In genomic region chr9:116871576-116871975, GRCm38 (mm10) we compare ENCODE assay signal across 30 mouse cellular contexts.
A peak's percentile ranks its signal among the peaks of the same experiment; 100 is the strongest.
DNase-seq lines count a peak whose midpoint lies in the region; ATAC-seq and TF ChIP-seq lines count a peak whose summit lies in the region.
"Had no signal": no experiment of that assay in that cellular context is flagged by ENCODE, and none has a peak within 500 bp of the region (broad histone marks: within the 10 kb centered on the region; RNA-seq: fewer than 3 reads in every experiment).

No protein-coding gene starts in this region.

- no peaks in the 10 kb centered on the region for H3K27me3 ChIP-seq in lung, embryonic 14.5 days (ENCODE audit: insufficient read depth, low read length)
- H3K27me3 ChIP-seq in liver, embryonic 11.5 days (replicated peaks; ENCODE audit: control insufficient read depth, insufficient read depth, low read length) = no peaks in the 10 kb centered on the region
- H3K27me3 ChIP-seq in lung, embryonic 16.5 days (ENCODE audit: control insufficient read depth, insufficient read depth, low read depth, low read length) = no peaks in the 10 kb centered on the region
- H3K27me3 ChIP-seq in kidney, adult 2 months (replicated peaks; ENCODE audit: control insufficient read depth, insufficient read depth, low read length) = no peaks in the 10 kb centered on the region
- H3K27me3 ChIP-seq: embryonic facial prominence, embryonic 13.5 days; forebrain, embryonic 15.5 days; heart, embryonic 13.5 days; hindbrain, embryonic 12.5 days; neural tube, embryonic 13.5 days had no signal

- H3K4me2 ChIP-seq in lung, embryonic 14.5 days = no peak overlapping the region
- no peak overlapping the region for H3K4me2 ChIP-seq in liver, embryonic 11.5 days
- no peak overlapping the region for H3K4me2 ChIP-seq in lung, embryonic 16.5 days (ENCODE audit: low read depth, low read length)
- H3K4me2 ChIP-seq: embryonic facial prominence, embryonic 13.5 days; forebrain, embryonic 15.5 days; heart, embryonic 13.5 days; hindbrain, embryonic 12.5 days; neural tube, embryonic 13.5 days had no signal

- TF ChIP-seq POLR2A in lung, adult 2 months (IDR thresholded peaks at IDR 0.05; ENCODE audit: borderline replicate concordance, extremely low read depth, low read depth, low read length) = no peak
- no peak for TF ChIP-seq POLR2A in kidney, adult 2 months (IDR thresholded peaks at IDR 0.05; ENCODE audit: low read depth, low read length)

- no peaks in the 10 kb centered on the region; the same call in 1 of the 2 replicates for H3K36me3 ChIP-seq in lung, embryonic 14.5 days (ENCODE audit: insufficient read depth)
- H3K36me3 ChIP-seq in liver, embryonic 11.5 days (ENCODE audit: control insufficient read depth, insufficient read depth, low read length) = no peaks in the 10 kb centered on the region
- 0 out of 2 replicates have a peak, but pooled peaks cover 4% of the 10 kb centered on the region for H3K36me3 ChIP-seq in lung, embryonic 16.5 days (ENCODE audit: control insufficient read depth, insufficient read depth, low read length)
- no peaks in the 10 kb centered on the region for H3K36me3 ChIP-seq in kidney, adult 2 months (ENCODE audit: control insufficient read depth, insufficient read depth, low read length)
- H3K36me3 ChIP-seq: embryonic facial prominence, embryonic 13.5 days; forebrain, embryonic 10.5 days; forebrain, embryonic 15.5 days; hindbrain, embryonic 12.5 days; midbrain, embryonic 10.5 days; neural tube, embryonic 13.5 days had no signal

- peak; percentile 40; the same call in 1 of the 2 replicates for ATAC-seq in lung, embryonic 14.5 days (ENCODE audit: insufficient read depth)
- ATAC-seq in liver, embryonic 11.5 days (replicated peaks; ENCODE audit: low FRiP score) = no peak
- ATAC-seq in lung, embryonic 16.5 days (ENCODE audit: low read depth) = peak; percentile 58; the same call in 1 of the 2 replicates
- ATAC-seq: CD4-positive, CD25-positive, alpha-beta regulatory T cell, adult 4 months; forebrain, embryonic 15.5 days; hindbrain, postnatal 0 days; intestine, embryonic 16.5 days had no signal

- TF ChIP-seq CTCF in lung, embryonic 14.5 days (IDR thresholded peaks at IDR 0.05; ENCODE audit: low read depth) = no peak
- no peak for TF ChIP-seq CTCF in lung, adult 2 months (IDR thresholded peaks at IDR 0.05; ENCODE audit: insufficient read depth, low read length)
- no peak for TF ChIP-seq CTCF in kidney, adult 2 months (conservative IDR thresholded peaks at IDR 0.05; ENCODE audit: insufficient read depth, insufficient read length, low read depth, low read length)

- no peaks in the 10 kb centered on the region for H3K9me3 ChIP-seq in lung, embryonic 14.5 days (ENCODE audit: low read depth, low read length)
- peaks cover 3% of the 10 kb centered on the region; the same call in 1 of the 2 replicates for H3K9me3 ChIP-seq in liver, embryonic 11.5 days (ENCODE audit: control insufficient read depth, low read length)
- peaks cover 5% of the 10 kb centered on the region for H3K9me3 ChIP-seq in lung, embryonic 16.5 days (ENCODE audit: control insufficient read depth, low read length)
- H3K9me3 ChIP-seq: embryonic facial prominence, embryonic 13.5 days; forebrain, embryonic 10.5 days; forebrain, embryonic 15.5 days; hindbrain, embryonic 12.5 days; neural tube, embryonic 13.5 days had no signal

- H3K27ac ChIP-seq in lung, embryonic 14.5 days (ENCODE audit: low read depth) = peak overlapping the region; percentile 92
- peak overlapping the region; percentile 55; the same call in 1 of the 2 replicates for H3K27ac ChIP-seq in liver, embryonic 11.5 days (ENCODE audit: low read depth, low read length)
- H3K27ac ChIP-seq in lung, embryonic 16.5 days (ENCODE audit: low read length) = peak overlapping the region; percentile 82
- no peak overlapping the region for H3K27ac ChIP-seq in kidney, adult 2 months (ENCODE audit: insufficient read depth, low read depth, low read length)
- H3K27ac ChIP-seq: embryonic facial prominence, embryonic 13.5 days; forebrain, embryonic 10.5 days; forebrain, embryonic 15.5 days; hindbrain, embryonic 12.5 days; hindbrain, postnatal 0 days; macrophage; midbrain, embryonic 10.5 days; neural tube, embryonic 13.5 days had no signal

- peak; percentile 85 for DNase-seq in lung, embryonic 14.5 days
- DNase-seq in lung, adult 2 months = no peak
- no peak for DNase-seq in liver, embryonic 11.5 days (ENCODE audit: low spot score)
- DNase-seq in lung, postnatal 4 days = peak; percentile 40 to 74
- no peak for DNase-seq in kidney, adult 2 months
- no peak for DNase-seq in c-Kit-positive CD71-positive TER-119-positive erythroid progenitor cells, embryonic 14.5 days (ENCODE audit: low spot score)
- DNase-seq: adrenal gland, postnatal 25 days; cerebellum, adult 18-20 months; cerebellum, postnatal 10 days; gastrocnemius, postnatal 36 days; heart, adult 2 months; heart, postnatal 14 days; kidney, adult 9 months; kidney, postnatal 10 days; layer of hippocampus, postnatal 36 days; thymus, adult 2 months; thymus, postnatal 4 days had no signal

- no peak overlapping the region for H3K9ac ChIP-seq in lung, embryonic 14.5 days
- no peak overlapping the region for H3K9ac ChIP-seq in liver, embryonic 11.5 days (ENCODE audit: low read depth, low read length)
- no peak overlapping the region for H3K9ac ChIP-seq in lung, embryonic 16.5 days (ENCODE audit: low read length)
- H3K9ac ChIP-seq: embryonic facial prominence, embryonic 13.5 days; forebrain, embryonic 15.5 days; heart, embryonic 13.5 days; hindbrain, embryonic 12.5 days; neural tube, embryonic 13.5 days had no signal

- no peak overlapping the region for H3K4me3 ChIP-seq in lung, embryonic 14.5 days (ENCODE audit: low read depth, low read length)
- no peak overlapping the region for H3K4me3 ChIP-seq in lung, adult 2 months (replicated peaks; ENCODE audit: extremely low read depth, low read depth, low read length)
- no peak overlapping the region for H3K4me3 ChIP-seq in liver, embryonic 11.5 days (ENCODE audit: low read depth, low read length)
- H3K4me3 ChIP-seq in lung, embryonic 16.5 days (ENCODE audit: low read length) = no peak overlapping the region
- H3K4me3 ChIP-seq in kidney, adult 2 months (ENCODE audit: insufficient read depth, low read depth, low read length) = no peak overlapping the region
- H3K4me3 ChIP-seq: embryonic facial prominence, embryonic 13.5 days; forebrain, embryonic 10.5 days; forebrain, embryonic 15.5 days; heart, adult 2 months; heart, embryonic 13.5 days; hindbrain, embryonic 12.5 days; midbrain, embryonic 10.5 days; myocyte; neural tube, embryonic 13.5 days had no signal

- WGBS in lung, embryonic 14.5 days = 45% methylated on average over 5 of the region's 5 CpGs
- WGBS in lung, adult 2 months = 67% methylated on average over 5 of the region's 5 CpGs
- 85% methylated on average over 5 of the region's 5 CpGs for WGBS in liver, embryonic 11.5 days
- 50% methylated on average over 5 of the region's 5 CpGs for WGBS in lung, embryonic 16.5 days
- WGBS in kidney, adult 2 months = 95% methylated on average over 5 of the region's 5 CpGs

- peaks cover 26% of the 10 kb centered on the region for H3K4me1 ChIP-seq in lung, embryonic 14.5 days (ENCODE audit: insufficient read depth)
- peaks cover 13% of the 10 kb centered on the region for H3K4me1 ChIP-seq in lung, adult 2 months (ENCODE audit: control insufficient read depth, insufficient read depth, low read length)
- H3K4me1 ChIP-seq in liver, embryonic 11.5 days (replicated peaks; ENCODE audit: control insufficient read depth, insufficient read depth, low read length) = peaks cover 20% of the 10 kb centered on the region
- H3K4me1 ChIP-seq in lung, embryonic 16.5 days (replicated peaks; ENCODE audit: control insufficient read depth, insufficient read depth, low read length) = peaks cover 22% of the 10 kb centered on the region
- no peaks in the 10 kb centered on the region for H3K4me1 ChIP-seq in kidney, adult 2 months (ENCODE audit: control insufficient read depth, insufficient read depth, low read length)
- H3K4me1 ChIP-seq: forebrain, embryonic 15.5 days; midbrain, embryonic 10.5 days had no signal

Comparison
In these comparisons a context has a peak if more than half of its experiments do, and no peak if none do; other contexts are left out.
1. DNase-seq: peak in lung, embryonic 14.5 days (single experiment) and lung, postnatal 4 days (2 of 2); none in lung, adult 2 months (single experiment), liver, embryonic 11.5 days (single experiment), kidney, adult 2 months (single experiment) and c-Kit-positive CD71-positive TER-119-positive erythroid progenitor cells, embryonic 14.5 days (single experiment).